Mouse (Mus musculus): ENCODE results near the gene Gng2. TPM values are rescaled to one million over a fixed set of nuclear protein-coding genes. Genes with fewer than 3 reads are reported as not detected.
A peak's percentile ranks its signal among the peaks of the same experiment; 100 is the strongest.

Gng2 gene
- total and polyA plus RNA-seq, 3 experiments, result 3.3 to 17.2 TPM; not detected in 1

- H3K27me3 ChIP-seq (ENCODE audit: control insufficient read depth in 1 of 2, insufficient read depth in 2 of 2, low read length in 2 of 2), result peaks cover 0 to 2% of the 10 kb centered on the region in 2 experiments; a peak in 2 of 4 replicates
- no peaks in the 10 kb centered on the region for H3K4me1 ChIP-seq (ENCODE audit: control insufficient read depth in 1 of 2, insufficient read depth in 2 of 2, low read length in 2 of 2)
- no peaks in the 10 kb centered on the region for H3K79me2 ChIP-seq (ENCODE audit: control insufficient read depth, insufficient read depth, low read length, poor library complexity)
- no peak overlapping the region for H3K27ac ChIP-seq (ENCODE audit: control insufficient read depth, low read depth, low read length)
- no peaks in the 10 kb centered on the region for H3K9me3 ChIP-seq (replicated peaks; ENCODE audit: insufficient read depth, low read length)
- DNase-seq (ENCODE audit: low read depth, low spot score), result peak; percentile 9
- no peak overlapping the region for H3K9ac ChIP-seq (ENCODE audit: control insufficient read depth, low read depth, low read length, poor library complexity, severe bottlenecking)
- no peak overlapping the region for H3K4me3 ChIP-seq (ENCODE audit: control insufficient read depth in 1 of 2, insufficient read depth in 1 of 2, low read depth in 2 of 2, low read length in 2 of 2)
- H3K36me3 ChIP-seq (ENCODE audit: control insufficient read depth in 1 of 2, insufficient read depth in 2 of 2, low read length in 2 of 2), result no peaks in the 10 kb centered on the region
- TF ChIP-seq SMC3 (IDR thresholded peaks at IDR 0.05; ENCODE audit: low read depth, low read length), result peak; percentile 56
- TF ChIP-seq JUND (IDR thresholded peaks at IDR 0.05; ENCODE audit: low read depth, low read length), result peak; percentile 63; the same call in 1 of the 2 replicates
- TF ChIP-seq NELFE (IDR thresholded peaks at IDR 0.05; ENCODE audit: low read depth, low read length), result no peak
- no peak for TF ChIP-seq POLR2AphosphoS2 (IDR thresholded peaks at IDR 0.05; ENCODE audit: low read length)
- no peak for TF ChIP-seq EP300 (IDR thresholded peaks at IDR 0.05; ENCODE audit: low read depth in 1 of 2, low read length in 2 of 2)
- no peak for TF ChIP-seq GABPA (IDR thresholded peaks at IDR 0.05; ENCODE audit: low read depth, low read length)
- no peak for TF ChIP-seq POLR2AphosphoS5 (IDR thresholded peaks at IDR 0.05; ENCODE audit: borderline replicate concordance, low read depth, low read length)
- peak; percentile 15; the same call in 1 of the 2 replicates for TF ChIP-seq ZC3H11A (IDR thresholded peaks at IDR 0.05; ENCODE audit: low read depth, low read length)
- TF ChIP-seq TCF12 (IDR thresholded peaks at IDR 0.05; ENCODE audit: low read depth, low read length), result no peak
- TF ChIP-seq ZKSCAN1 (IDR thresholded peaks at IDR 0.05; ENCODE audit: low read depth, low read length), result no peak
- no peak for TF ChIP-seq MEF2A (IDR thresholded peaks at IDR 0.05; ENCODE audit: extremely low read depth, insufficient replicate concordance, low read depth, low read length, poor library complexity, severe bottlenecking)
- no peak for TF ChIP-seq USF1 (IDR thresholded peaks at IDR 0.05; ENCODE audit: low read depth, low read length)
- no peak for TF ChIP-seq MYC (IDR thresholded peaks at IDR 0.05; ENCODE audit: low read depth, low read length)
- TF ChIP-seq ELF1 (IDR thresholded peaks at IDR 0.05; ENCODE audit: low read depth, low read length), result no peak
- no peak for TF ChIP-seq NRF1 (IDR thresholded peaks at IDR 0.05; ENCODE audit: insufficient read depth, low read depth, low read length, poor library complexity, severe bottlenecking)
- TF ChIP-seq TBP (IDR thresholded peaks at IDR 0.05; ENCODE audit: low read depth, low read length), result no peak
- TF ChIP-seq E2F4 (IDR thresholded peaks at IDR 0.05; ENCODE audit: borderline replicate concordance, low read depth, low read length), result no peak
- TF ChIP-seq CHD2 (IDR thresholded peaks at IDR 0.05; ENCODE audit: low read length), result no peak
- TF ChIP-seq POLR2A (IDR thresholded peaks at IDR 0.05; ENCODE audit: control insufficient read depth in 1 of 2, insufficient read depth in 1 of 2, low read depth in 1 of 2, low read length in 2 of 2, poor library complexity in 1 of 2), result no peak
- no peak for TF ChIP-seq BHLHE40 (IDR thresholded peaks at IDR 0.05; ENCODE audit: borderline replicate concordance, low read depth, low read length)
- TF ChIP-seq RCOR1 (IDR thresholded peaks at IDR 0.05; ENCODE audit: low read depth, low read length), result no peak
- TF ChIP-seq MXI1 (IDR thresholded peaks at IDR 0.05; ENCODE audit: low read depth, low read length), result no peak
- no peak for TF ChIP-seq MAX (IDR thresholded peaks at IDR 0.05; ENCODE audit: low read length)
- no peak for TF ChIP-seq USF2 (IDR thresholded peaks at IDR 0.05; ENCODE audit: borderline replicate concordance in 1 of 2, insufficient read depth in 1 of 2, low read depth in 1 of 2, low read length in 2 of 2)
- no peak for TF ChIP-seq MYB (IDR thresholded peaks at IDR 0.05; ENCODE audit: low read depth, low read length)
- TF ChIP-seq UBTF (IDR thresholded peaks at IDR 0.05; ENCODE audit: borderline replicate concordance, insufficient read depth, low read depth, low read length), result no peak
- no peak for TF ChIP-seq MAZ (IDR thresholded peaks at IDR 0.05; ENCODE audit: low read depth, low read length)
- TF ChIP-seq ETS1 (IDR thresholded peaks at IDR 0.05; ENCODE audit: low read depth, low read length), result no peak
- peak; percentile 39 for TF ChIP-seq RAD21 (IDR thresholded peaks at IDR 0.05; ENCODE audit: low read depth, low read length)
- no peak for TF ChIP-seq KAT2A (conservative IDR thresholded peaks at IDR 0.05; ENCODE audit: low read depth, low read length)
- no peak for TF ChIP-seq MAFK (IDR thresholded peaks at IDR 0.05; ENCODE audit: borderline replicate concordance, low read depth, low read length)
- no peak for TF ChIP-seq HCFC1 (IDR thresholded peaks at IDR 0.05; ENCODE audit: low read depth, low read length)
- TF ChIP-seq ZNF384 (IDR thresholded peaks at IDR 0.05; ENCODE audit: low read depth, low read length), result no peak
- no peak for TF ChIP-seq SIN3A (IDR thresholded peaks at IDR 0.05; ENCODE audit: low read length)
- TF ChIP-seq TAL1 (IDR thresholded peaks at IDR 0.05; ENCODE audit: low read length), result no peak
- no peak for TF ChIP-seq GATA1 (IDR thresholded peaks at IDR 0.05; ENCODE audit: low read depth, low read length)
Measured at GRCm38 (mm10) chr14:19858808-19859776, 118.3 kb downstream of the Gng2 start.
